Mouse (Mus musculus): ENCODE measurements around the gene Olfr1023. TPM values are rescaled to one million over a fixed set of nuclear protein-coding genes. Genes with fewer than 3 reads are reported as not detected.

Gene Olfr1023
- not detected in 2 replicates for total RNA-seq (2014; fragmentation: Nextera tagmentation)
- total RNA-seq (2017) = not detected in 2 replicates

DNA sequence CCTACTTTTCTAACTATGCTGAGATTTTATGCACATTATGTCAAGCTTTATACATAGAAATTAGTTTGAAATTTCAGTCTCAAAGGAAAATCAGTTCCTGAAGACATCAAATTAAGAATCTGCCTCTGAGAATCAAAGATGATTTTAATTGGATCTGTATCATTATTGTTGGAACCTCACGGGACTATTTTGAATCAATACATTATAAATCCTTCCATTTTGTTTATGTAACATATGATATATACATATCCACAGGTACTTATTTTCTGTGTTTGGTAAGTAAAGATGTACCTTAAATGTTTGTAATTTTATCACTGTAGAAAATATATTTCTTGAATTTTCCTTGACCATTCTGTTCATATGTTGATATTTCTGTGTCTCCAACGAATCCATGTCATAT is at the start of gene Olfr1023:
TSS of gene Olfr1023 (plus strand) at position 301 of the 400 bp plus-strand sequence.
- ATAC-seq (replicated peaks; ENCODE audit: low FRiP score, low TSS enrichment, poor library complexity, severe bottlenecking) = no peak

- ATAC-seq (replicated peaks; ENCODE audit: low FRiP score, low TSS enrichment, poor library complexity, severe bottlenecking) = no peak
These were observed 40.1 kb upstream of the Olfr1023 start, which contains the start of gene Olfr1019 for GRCm38 (mm10) chr2:85845383-85845782. TSS of gene Olfr1019 (minus strand) at chr2:85845483.

DNA sequence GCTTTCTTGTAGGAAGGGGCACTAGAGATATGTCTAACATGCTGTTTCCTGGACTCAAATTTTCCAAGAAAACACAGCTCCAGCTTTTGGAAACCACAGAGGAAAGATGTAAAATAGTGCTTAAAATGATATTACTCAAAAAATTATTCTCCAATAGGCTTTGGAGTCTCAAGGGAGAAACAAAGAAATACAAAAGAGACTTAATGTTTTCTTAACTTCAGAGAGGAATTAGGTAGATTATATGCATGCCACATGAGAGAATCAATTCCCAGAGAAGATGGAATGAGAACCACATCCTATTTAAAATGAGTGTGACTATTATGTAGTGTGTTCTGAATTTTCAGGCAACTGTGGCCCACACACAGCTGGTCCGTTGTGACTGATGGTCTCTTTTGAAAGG is 38.7 kb upstream of the Olfr1023 start, which contains the start of gene Olfr1020:
TSS of gene Olfr1020 (plus strand) at position 301 of the 400 bp plus-strand sequence.
- ATAC-seq (replicated peaks; ENCODE audit: low FRiP score, low TSS enrichment, poor library complexity, severe bottlenecking) = no peak

- ATAC-seq (replicated peaks; ENCODE audit: low FRiP score, low TSS enrichment, poor library complexity, severe bottlenecking) = no peak
These were observed 17.1 kb upstream of the Olfr1023 start, which contains the start of gene Olfr1022 for GRCm38 (mm10) chr2:85868294-85868693. TSS of gene Olfr1022 (plus strand) at chr2:85868594.

GRCm38 (mm10) chr2:85904952-85905351 is 19.5 kb downstream of the Olfr1023 start, which contains the start of gene Olfr1024:
TSS of gene Olfr1024 (minus strand) at chr2:85905052.
- ATAC-seq (replicated peaks; ENCODE audit: low FRiP score, low TSS enrichment, poor library complexity, severe bottlenecking) = no peak

GRCm38 (mm10) chr2:85913197-85913596 is 27.8 kb downstream of the Olfr1023 start:
- no peak for ATAC-seq (replicated peaks; ENCODE audit: low FRiP score, low TSS enrichment, poor library complexity, severe bottlenecking)

- no peak for ATAC-seq (replicated peaks; ENCODE audit: low FRiP score, low TSS enrichment, poor library complexity, severe bottlenecking)
These were observed 29.5 kb downstream of the Olfr1023 start, which contains the start of gene Olfr1025-ps1 for GRCm38 (mm10) chr2:85914893-85915292. TSS of gene Olfr1025-ps1 (plus strand) at chr2:85915193.

- no peak for ATAC-seq (replicated peaks; ENCODE audit: low FRiP score, low TSS enrichment, poor library complexity, severe bottlenecking)
These were observed 35.8 kb downstream of the Olfr1023 start, which contains the start of gene Olfr1026 for GRCm38 (mm10) chr2:85921258-85921657. TSS of gene Olfr1026 (plus strand) at chr2:85921558.

Other genes with a start within 250 kb of the Olfr1023 start
- gene Olfr1002, start 234.9 kb upstream of the Olfr1023 start, total RNA-seq (2014; fragmentation: Nextera tagmentation) = not detected in 2 replicates
- gene Olfr1002, start 234.9 kb upstream of the Olfr1023 start, total RNA-seq (2017) = not detected in 2 replicates
- gene Olfr154, start 221.2 kb upstream of the Olfr1023 start, total RNA-seq (2014; fragmentation: Nextera tagmentation) = not detected in 2 replicates
- not detected in 2 replicates for gene Olfr154, start 221.2 kb upstream of the Olfr1023 start, total RNA-seq (2017)
- gene Olfr1006, start 206.9 kb upstream of the Olfr1023 start, total RNA-seq (2014; fragmentation: Nextera tagmentation) = not detected in 2 replicates
- gene Olfr1006, start 206.9 kb upstream of the Olfr1023 start, total RNA-seq (2017) = not detected in 2 replicates
- gene Olfr1008, start 196.2 kb upstream of the Olfr1023 start, total RNA-seq (2014; fragmentation: Nextera tagmentation) = not detected in 2 replicates
- not detected in 2 replicates for gene Olfr1008, start 196.2 kb upstream of the Olfr1023 start, total RNA-seq (2017)
- not detected in 2 replicates for gene Olfr1009, start 170.2 kb upstream of the Olfr1023 start, total RNA-seq (2014; fragmentation: Nextera tagmentation)
- not detected in 2 replicates for gene Olfr1009, start 170.2 kb upstream of the Olfr1023 start, total RNA-seq (2017)
- gene Olfr1012, start 122.9 kb upstream of the Olfr1023 start, total RNA-seq (2014; fragmentation: Nextera tagmentation) = not detected in 2 replicates
- gene Olfr1012, start 122.9 kb upstream of the Olfr1023 start, total RNA-seq (2017) = not detected in 2 replicates
- gene Olfr1013, start 118.5 kb upstream of the Olfr1023 start, total RNA-seq (2014; fragmentation: Nextera tagmentation) = not detected in 2 replicates
- not detected in 2 replicates for gene Olfr1013, start 118.5 kb upstream of the Olfr1023 start, total RNA-seq (2017)
- not detected in 2 replicates for gene Olfr1014, start 112.9 kb upstream of the Olfr1023 start, total RNA-seq (2014; fragmentation: Nextera tagmentation)
- gene Olfr1014, start 112.9 kb upstream of the Olfr1023 start, total RNA-seq (2017) = not detected in 2 replicates
- not detected in 2 replicates for gene Olfr1015, start 103.6 kb upstream of the Olfr1023 start, total RNA-seq (2014; fragmentation: Nextera tagmentation)
- not detected in 2 replicates for gene Olfr1015, start 103.6 kb upstream of the Olfr1023 start, total RNA-seq (2017)
- gene Olfr1016, start 83.1 kb upstream of the Olfr1023 start, total RNA-seq (2014; fragmentation: Nextera tagmentation) = not detected in 2 replicates
- not detected in 2 replicates for gene Olfr1016, start 83.1 kb upstream of the Olfr1023 start, total RNA-seq (2017)
- gene Olfr1018, start 67.2 kb upstream of the Olfr1023 start, total RNA-seq (2014; fragmentation: Nextera tagmentation) = not detected in 2 replicates
- gene Olfr1018, start 67.2 kb upstream of the Olfr1023 start, total RNA-seq (2017) = not detected in 2 replicates
- gene Olfr1019, start 40.2 kb upstream of the Olfr1023 start, total RNA-seq (2014; fragmentation: Nextera tagmentation) = not detected in 2 replicates
- not detected in 2 replicates for gene Olfr1019, start 40.2 kb upstream of the Olfr1023 start, total RNA-seq (2017)
- not detected in 2 replicates for gene Olfr1020, start 38.6 kb upstream of the Olfr1023 start, total RNA-seq (2014; fragmentation: Nextera tagmentation)
- not detected in 2 replicates for gene Olfr1020, start 38.6 kb upstream of the Olfr1023 start, total RNA-seq (2017)
- gene Olfr1022, start 17.0 kb upstream of the Olfr1023 start, total RNA-seq (2014; fragmentation: Nextera tagmentation) = not detected in 2 replicates
- gene Olfr1022, start 17.0 kb upstream of the Olfr1023 start, total RNA-seq (2017) = not detected in 2 replicates
- not detected in 2 replicates for gene Olfr1024, start 19.4 kb downstream of the Olfr1023 start, total RNA-seq (2014; fragmentation: Nextera tagmentation)
- not detected in 2 replicates for gene Olfr1024, start 19.4 kb downstream of the Olfr1023 start, total RNA-seq (2017)
- gene Olfr1025-ps1, start 29.6 kb downstream of the Olfr1023 start, total RNA-seq (2014; fragmentation: Nextera tagmentation) = not detected in 2 replicates
- gene Olfr1025-ps1, start 29.6 kb downstream of the Olfr1023 start, total RNA-seq (2017) = not detected in 2 replicates
- gene Olfr1026, start 35.9 kb downstream of the Olfr1023 start, total RNA-seq (2014; fragmentation: Nextera tagmentation) = not detected in 2 replicates
- gene Olfr1026, start 35.9 kb downstream of the Olfr1023 start, total RNA-seq (2017) = not detected in 2 replicates
- gene Olfr1028, start 64.8 kb downstream of the Olfr1023 start, total RNA-seq (2014; fragmentation: Nextera tagmentation) = not detected in 2 replicates
- gene Olfr1028, start 64.8 kb downstream of the Olfr1023 start, total RNA-seq (2017) = not detected in 2 replicates
- gene Olfr1029, start 88.3 kb downstream of the Olfr1023 start, total RNA-seq (2014; fragmentation: Nextera tagmentation) = not detected in 2 replicates
- gene Olfr1029, start 88.3 kb downstream of the Olfr1023 start, total RNA-seq (2017) = not detected in 2 replicates
- gene Olfr1030, start 93.6 kb downstream of the Olfr1023 start, total RNA-seq (2014; fragmentation: Nextera tagmentation) = not detected in 2 replicates
- not detected in 2 replicates for gene Olfr1030, start 93.6 kb downstream of the Olfr1023 start, total RNA-seq (2017)
- gene Olfr1031, start 104.7 kb downstream of the Olfr1023 start, total RNA-seq (2014; fragmentation: Nextera tagmentation) = not detected in 2 replicates
- not detected in 2 replicates for gene Olfr1031, start 104.7 kb downstream of the Olfr1023 start, total RNA-seq (2017)
- not detected in 2 replicates for gene Olfr1032, start 119.9 kb downstream of the Olfr1023 start, total RNA-seq (2014; fragmentation: Nextera tagmentation)
- not detected in 2 replicates for gene Olfr1032, start 119.9 kb downstream of the Olfr1023 start, total RNA-seq (2017)
- 0.09 TPM in 1 of 2 replicates, not detected in the other for gene Olfr1033, start 135.0 kb downstream of the Olfr1023 start, total RNA-seq (2014; fragmentation: Nextera tagmentation)
- not detected in 2 replicates for gene Olfr1033, start 135.0 kb downstream of the Olfr1023 start, total RNA-seq (2017)
- not detected in 2 replicates for gene Olfr1034, start 160.2 kb downstream of the Olfr1023 start, total RNA-seq (2014; fragmentation: Nextera tagmentation)
- not detected in 2 replicates for gene Olfr1034, start 160.2 kb downstream of the Olfr1023 start, total RNA-seq (2017)
- not detected in 2 replicates for gene Olfr1036, start 188.4 kb downstream of the Olfr1023 start, total RNA-seq (2014; fragmentation: Nextera tagmentation)
- gene Olfr1036, start 188.4 kb downstream of the Olfr1023 start, total RNA-seq (2017) = not detected in 2 replicates
- not detected in 2 replicates for gene Olfr1037, start 201.7 kb downstream of the Olfr1023 start, total RNA-seq (2014; fragmentation: Nextera tagmentation)
- gene Olfr1037, start 201.7 kb downstream of the Olfr1023 start, total RNA-seq (2017) = not detected in 2 replicates

All from megakaryocyte-erythroid progenitor cell, adult 5-6 weeks (primary cell).